Mouse (Mus musculus): Measurements from ENCODE around the gene Mphosph8. TPM values are rescaled to one million over a fixed set of nuclear protein-coding genes. Genes with fewer than 3 reads are reported as not detected.

Gene Mphosph8
- 10 to 100 TPM; 10.8 to 14.8 TPM for total RNA-seq (2021)
- long read RNA-seq, experiment 1, transcript Mphosph8-201 (14 exons, 2,939 nt): major isoform, 11 of 20 reads
- long read RNA-seq, experiment 1, partial matches to known transcripts: 4 of 20 reads
- long read RNA-seq, experiment 1, other reads (novel, unspliced or antisense): 5 of 20 reads
- long read RNA-seq, experiment 2, transcript Mphosph8-201 (14 exons, 2,939 nt): major isoform, 11 of 20 reads
- long read RNA-seq, experiment 2, partial matches to known transcripts: 1 of 20 reads
- long read RNA-seq, experiment 2, other reads (novel, unspliced or antisense): 8 of 20 reads

DNA sequence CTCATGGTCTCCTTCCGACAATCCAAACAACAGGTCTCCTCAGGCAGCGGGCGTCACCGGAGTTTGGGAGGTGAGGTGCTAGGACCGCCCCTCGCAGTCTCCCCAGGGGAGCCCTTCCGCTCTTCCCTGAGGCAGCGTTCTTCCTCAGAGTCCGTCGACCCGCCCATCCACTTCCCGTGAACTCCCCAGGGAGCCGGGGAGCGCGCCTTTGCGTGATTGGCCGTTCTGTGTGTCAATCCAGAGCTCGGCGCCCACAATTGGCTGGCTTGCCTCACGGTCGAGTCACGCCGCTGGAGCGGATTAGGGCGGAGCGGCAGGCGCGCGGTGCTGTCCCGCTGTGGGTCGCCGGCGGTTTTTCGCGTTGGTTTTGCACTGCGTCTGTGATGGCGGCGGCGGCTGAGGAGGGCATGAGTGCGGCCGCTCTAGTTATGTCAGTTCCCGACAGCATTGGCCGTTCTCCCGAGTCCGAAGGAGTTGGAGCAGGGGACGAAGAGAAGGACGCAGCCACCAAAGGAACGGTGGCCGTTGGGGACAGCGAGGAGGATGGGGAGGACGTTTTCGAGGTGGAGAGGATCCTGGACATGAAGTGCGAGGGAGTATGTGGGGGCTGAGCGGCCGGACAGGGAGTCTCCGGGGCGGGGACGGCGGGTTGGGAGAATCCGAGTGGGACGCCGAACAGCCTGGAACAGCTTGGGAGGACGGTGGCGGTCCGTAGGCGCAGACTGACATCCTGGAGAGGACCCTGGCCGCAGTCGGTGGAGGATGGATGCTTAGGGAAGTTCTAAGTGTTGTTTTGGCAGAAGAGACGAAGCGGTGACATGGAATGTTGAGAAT is at the start of gene Mphosph8:
Gene Mphosph8 (plus strand): TSS at position 280 of the 834 bp plus-strand sequence.
- peak; percentile 99 for DNase-seq

DNA sequence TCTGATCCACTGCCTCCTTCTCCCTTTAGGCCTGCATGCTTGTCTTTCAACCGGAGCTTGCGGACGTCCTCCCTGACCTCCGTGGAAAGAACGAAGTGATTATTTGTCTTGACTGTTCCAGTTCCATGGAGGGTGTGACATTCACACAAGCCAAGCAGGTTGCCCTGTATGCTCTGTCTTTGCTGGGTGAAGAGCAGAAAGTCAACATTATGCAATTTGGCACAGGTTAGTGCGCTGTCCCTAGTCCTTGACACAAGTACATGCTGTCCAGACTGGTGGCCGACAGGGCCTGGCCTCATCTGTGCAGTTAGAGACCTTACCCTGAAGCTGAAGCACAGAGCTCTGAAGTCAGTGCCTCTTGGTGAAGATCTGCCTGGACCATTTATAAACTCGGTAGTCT is 47.6 kb upstream of the Mphosph8 start:
- no peak for DNase-seq

DNA sequence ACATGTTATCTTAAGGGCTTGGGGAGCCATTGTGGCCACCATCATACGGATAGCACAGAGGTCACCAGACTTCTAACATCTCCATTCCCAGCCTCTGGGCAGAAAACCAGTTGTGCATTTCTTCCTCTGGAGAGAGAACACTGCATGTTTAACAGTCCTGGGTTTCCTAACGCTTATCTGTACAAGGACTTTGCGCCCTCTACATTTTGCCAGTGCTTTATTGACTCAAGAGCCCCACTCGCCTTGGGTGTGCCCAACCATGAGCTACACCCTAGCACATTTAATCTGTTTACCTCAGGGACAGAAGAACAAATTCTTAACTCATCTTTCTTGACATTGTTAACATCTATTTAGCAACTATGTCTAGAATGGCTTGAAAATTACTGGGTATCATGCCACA is 41.8 kb upstream of the Mphosph8 start:
- no peak for DNase-seq

DNA sequence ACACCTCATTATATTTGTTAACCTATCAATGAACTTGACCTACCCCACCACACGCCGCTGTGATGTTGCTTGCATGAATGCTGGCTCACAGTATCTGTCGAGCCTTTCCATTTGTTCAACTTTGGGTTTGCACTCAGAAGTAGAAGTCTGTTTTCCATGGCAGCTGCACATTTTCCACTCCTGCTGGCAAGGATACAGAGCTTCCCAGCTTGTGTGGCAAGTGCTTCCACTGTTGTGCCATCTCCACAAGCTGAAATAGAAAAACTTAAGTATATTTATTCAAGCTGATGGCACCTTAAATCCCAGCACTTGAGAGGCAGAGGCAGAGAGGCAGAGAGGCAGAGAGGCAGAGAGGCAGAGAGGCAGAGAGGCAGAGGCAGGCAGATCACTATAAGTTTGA is 39.7 kb upstream of the Mphosph8 start:
- DNase-seq: no peak

DNA sequence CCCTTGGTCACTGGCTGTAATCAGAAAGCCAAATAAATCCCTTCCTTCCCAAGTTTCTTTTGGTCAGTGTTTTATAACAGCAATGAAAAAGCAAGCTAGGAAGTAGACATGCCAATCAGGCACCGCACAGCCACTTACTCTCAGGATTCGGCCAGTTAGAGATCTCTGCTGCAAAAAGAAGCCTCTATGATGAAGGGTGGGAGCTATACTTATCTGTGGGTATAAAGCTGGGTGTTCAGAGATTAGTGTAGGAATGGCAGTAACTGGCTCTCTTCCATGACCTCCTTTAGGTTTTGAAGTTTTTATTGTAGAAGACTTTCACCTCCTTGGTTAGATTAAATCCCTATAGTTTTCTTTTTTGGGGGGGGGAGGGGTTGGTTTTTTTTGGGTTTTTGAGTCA is 36.9 kb upstream of the Mphosph8 start:
- no peak for DNase-seq

DNA sequence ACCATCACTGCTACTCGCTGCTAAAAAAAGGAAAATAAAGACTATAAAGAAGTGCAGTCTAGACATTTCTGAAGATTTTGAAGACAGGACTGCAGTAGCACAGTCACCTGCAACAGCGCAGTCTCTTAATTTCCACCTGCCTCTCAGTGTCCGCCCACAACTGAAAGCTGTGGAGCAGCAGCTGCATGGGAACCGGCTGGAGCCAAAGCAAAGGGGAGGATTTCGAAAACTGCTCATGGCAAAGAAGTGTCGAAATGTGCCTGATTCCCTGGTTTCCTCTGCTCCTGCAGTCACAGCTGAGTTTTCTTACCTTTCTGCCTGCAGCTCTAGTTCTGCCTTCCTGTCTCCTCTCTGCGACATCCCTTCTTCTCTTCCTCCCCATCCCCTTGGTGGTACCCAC is 20.8 kb upstream of the Mphosph8 start:
- no peak for DNase-seq

DNA sequence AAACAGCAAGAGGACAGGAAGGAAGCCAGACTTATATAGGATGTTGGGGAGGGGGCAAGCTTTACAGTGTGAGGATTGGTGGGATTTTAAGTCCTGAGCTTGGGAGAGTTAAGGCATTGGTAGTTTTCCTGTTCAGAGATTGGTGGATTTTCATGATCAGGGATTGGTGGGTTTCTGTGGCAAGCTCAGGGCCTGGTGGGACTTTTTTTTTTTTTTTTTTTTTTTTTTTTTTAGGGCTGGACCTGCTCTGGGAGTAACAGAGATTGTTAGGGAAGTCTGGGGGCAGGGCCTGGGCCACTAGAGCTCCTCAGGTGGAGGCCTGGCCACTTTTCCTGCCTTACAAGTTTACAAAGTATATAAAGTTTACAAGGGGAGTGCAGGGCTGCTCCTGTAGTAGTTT is 18.6 kb upstream of the Mphosph8 start:
- DNase-seq: no peak

DNA sequence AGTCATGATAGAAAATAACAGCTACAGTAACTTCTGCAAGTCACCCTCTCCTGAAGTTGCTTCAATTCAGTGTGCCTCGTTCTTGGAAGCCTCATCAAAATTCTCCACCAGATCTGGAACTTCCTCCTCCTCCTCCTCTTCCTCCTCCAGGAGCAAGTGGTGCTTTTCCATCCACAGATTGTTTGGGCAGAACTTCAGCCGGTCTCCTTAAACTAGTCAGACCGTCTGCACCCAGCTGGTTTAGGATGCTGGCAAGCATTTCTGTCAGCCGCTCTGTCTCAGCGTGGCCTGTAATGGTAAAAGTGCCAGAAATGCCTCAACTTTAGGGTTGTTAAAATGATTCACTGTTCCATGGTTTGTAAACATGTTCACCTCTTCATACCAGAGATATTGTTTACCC is 2.4 kb upstream of the Mphosph8 start:
- DNase-seq: no peak

DNA sequence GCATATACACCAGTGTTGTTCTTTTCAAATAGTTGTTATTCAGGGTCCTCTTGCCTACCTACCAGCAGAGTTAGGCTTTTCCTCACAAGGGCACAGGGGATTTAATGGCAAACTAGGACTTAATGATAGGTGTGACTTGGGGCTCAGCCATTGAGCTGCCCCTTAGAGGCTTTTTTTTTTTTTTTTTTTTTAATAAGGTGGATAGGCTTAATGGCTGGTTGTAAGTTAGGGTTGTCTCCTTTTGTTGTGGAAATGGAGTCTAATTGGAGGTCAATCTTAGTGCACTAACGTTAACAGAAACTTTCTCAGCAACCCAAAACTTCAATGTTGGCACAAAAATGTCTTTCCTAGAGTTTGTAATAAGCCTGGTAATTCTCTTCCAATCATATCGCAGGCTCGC is 1.1 kb upstream of the Mphosph8 start:
- DNase-seq: no peak

DNA sequence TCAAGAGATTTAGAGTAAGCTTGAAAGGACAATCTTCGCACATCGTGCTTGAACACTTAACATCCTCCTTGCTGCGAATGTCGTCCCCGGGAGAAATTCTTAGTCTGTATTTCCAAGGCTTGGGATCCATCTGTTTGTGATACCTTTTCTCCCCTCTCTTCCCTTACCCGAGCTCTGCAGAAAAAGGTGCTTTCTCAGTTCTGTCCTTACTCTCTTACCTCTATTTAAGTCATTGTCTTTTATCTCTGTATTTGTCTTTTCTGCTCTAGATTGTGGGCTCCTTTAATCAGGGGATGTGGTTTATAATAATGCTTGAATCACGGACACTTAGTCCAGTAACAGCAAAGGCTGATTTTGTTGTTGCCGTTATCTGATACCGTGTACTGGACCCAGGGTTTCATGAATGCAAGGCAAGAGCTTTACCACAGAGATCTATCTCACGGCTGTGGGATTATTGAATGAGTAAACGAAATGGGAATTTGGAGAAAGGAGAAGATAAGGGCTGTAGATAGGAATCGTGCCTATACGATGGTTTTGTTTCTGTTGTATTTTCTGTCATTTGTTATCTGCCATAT is 1.1 kb downstream of the Mphosph8 start:
- no peak for DNase-seq

DNA sequence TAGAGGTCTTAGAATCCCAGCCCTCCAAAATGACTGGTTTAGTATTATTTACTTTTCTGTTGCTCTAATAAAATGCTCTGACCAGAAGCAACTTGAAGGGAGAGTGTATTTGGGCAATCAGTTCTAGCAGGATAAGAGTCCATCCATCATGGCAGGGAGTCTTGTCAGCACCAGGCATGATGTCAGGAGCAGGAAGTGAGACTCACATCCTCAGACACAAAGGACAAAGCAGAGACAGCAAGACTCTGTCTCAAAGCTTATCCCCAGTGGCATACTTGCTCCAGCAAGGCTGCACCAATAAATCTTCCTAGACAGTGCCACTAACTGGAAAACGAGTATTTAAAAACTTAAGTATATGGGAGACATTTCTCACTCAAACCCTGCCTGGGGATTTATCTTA is 17.4 kb downstream of the Mphosph8 start:
- DNase-seq: no peak

DNA sequence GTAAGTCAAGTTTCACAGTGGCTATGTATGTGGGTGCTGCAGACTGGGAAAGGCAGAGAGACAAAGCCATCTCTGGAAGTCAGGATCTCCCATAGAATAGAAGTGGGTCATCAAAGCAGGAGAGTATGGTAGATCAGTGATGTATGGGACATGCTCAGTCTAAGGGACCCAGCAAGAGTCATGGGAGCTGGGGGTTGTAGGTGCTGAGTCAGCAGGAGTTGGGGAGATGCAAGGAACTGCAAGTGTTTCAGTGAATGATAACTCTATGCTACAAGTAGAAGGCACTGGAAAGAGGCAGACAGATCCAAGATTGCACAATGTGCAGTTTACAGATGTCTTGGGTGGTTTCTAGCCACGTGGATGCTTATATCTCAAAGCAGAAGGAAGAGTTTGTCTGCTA is 21.1 kb downstream of the Mphosph8 start:
- no peak for DNase-seq

DNA sequence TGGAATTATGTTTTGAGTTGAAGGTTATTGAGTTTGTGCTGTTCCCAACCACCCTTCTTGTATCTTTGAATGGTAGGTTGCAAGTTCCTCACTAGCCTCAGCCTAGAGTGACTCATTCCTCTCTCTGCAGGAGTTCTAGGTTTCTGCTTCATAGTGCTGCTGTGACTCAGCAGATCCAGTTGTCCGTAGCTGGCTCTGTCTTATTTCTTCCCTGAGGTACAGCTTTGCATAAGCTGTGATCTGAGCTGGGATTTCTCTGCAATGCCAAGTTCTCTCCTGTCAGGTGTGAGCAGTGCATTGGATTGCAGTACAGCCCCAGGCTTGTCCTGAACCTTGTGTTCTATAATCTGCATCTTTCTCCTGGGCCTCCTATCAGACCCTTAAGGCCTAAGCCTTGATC is 21.7 kb downstream of the Mphosph8 start:
- DNase-seq: no peak

DNA sequence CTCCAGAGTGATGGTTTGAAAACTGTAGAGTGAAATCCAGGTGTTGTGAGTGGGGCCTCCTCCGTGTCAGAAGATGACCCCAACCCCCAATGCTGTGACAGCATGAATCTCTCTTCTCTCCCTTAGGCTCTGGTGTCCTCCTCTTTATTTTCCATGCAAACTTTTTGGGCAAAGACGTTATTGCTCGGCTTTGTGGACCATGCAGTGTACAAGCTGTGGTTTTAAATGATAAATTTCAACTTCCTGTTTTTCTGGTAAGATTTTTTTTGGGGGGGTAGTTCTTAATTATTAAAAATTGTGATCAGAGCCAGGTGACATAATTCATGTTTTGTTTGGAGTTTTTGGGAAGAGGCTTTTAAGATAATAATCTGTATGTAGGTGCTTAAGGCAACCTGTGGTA is 27.4 kb downstream of the Mphosph8 start:
- DNase-seq: no peak

DNA sequence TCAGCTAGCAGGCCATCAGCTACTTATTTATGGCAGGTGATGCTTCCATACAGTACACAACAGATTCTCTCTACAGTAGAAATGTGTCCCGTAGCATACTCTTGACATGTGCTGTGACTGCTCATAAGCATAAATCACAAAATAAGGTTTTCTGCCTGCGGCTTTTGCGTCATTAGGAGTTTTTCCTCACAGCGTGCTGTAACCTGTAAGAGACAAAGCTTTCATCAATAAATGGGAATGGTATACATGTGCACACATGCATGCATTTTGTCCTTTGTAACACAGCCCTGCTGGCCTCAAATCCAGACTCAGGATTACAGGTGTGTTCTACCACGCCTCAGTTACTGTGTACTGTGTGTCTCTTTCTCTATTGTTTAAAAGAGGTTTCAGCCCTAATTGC is 29.8 kb downstream of the Mphosph8 start:
- DNase-seq: no peak

DNA sequence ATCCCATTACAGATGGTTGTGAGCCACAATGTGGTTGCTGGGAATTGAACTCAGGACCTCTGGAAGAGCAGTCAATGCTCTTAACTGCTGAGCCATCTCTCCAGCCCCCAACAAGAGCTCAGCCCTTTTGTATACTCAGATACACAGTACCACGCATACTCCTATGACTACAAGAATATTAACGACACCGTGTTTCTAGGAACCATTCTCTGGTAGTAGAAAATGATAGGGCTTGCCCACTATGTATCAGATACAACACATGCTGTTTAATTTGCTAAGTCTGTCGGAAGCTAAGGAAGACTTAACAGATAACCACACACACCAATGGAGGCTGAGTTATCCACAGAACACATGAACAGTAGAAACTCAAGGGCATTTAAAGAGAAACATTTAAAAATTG is 34.6 kb downstream of the Mphosph8 start:
- DNase-seq: no peak

DNA sequence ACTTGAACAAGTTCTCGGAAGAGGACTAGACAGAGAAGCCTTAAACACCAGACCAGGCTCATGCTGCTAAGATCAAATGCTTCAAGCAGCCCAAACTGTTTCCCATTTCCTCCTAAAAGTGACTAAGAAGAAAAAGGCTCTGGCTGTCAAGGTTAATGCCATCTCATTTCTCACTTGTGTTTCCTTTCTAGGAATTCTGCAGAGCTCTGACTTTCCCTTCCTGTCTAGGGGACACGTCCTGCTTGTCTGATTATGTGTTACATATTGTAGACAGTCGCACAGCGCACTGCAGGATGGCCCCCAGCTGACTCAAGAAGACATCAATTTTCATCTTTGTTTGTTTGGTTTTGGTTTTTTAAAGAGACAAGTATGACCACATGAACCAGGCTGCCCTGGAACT is 37.6 kb downstream of the Mphosph8 start:
- DNase-seq: no peak

DNA sequence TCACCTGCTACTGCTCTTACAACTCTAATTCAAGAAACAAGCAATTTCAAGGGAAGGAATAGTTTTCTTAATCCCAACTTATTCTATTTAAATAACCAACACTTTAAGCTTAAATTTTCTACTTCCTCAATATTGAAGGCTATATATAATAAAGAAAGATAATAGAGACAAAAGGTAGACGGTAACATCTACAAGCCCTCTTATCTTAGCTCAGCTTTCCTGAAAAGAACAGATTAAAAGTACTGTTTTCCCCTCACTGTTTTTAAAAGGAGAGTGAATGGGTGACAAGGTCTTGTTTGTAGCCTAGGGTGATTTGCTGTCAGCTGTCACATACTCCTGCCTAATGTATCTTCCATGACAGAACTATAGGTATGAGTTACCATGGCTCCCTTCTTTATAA is 58.4 kb downstream of the Mphosph8 start:
- no peak for DNase-seq

DNA sequence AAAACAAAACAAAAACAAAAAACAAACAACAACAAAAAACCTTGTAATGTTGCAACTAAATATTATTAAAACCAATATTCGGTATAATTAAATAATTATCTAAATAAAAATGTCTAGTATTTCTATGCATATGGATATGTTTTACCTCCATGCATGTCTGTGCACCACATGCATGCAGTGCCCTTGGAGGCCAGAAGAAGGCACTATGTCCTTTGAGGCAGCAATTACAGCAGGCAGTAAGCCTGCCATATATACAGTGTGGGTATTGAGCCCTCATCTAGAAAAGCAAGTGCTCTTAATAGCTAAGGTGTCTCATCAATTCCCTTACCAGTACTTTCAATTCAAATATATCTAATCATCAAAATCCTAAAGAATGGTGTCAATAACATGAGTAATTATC is 72.1 kb downstream of the Mphosph8 start:
- DNase-seq: no peak
